Mouse (Mus musculus) lung, adult 2 months (tissue): Measurements from ENCODE around the gene Myrip. TPM values are rescaled to one million over a fixed set of nuclear protein-coding genes. Genes with fewer than 3 reads are reported as not detected.

ENCODE experiments used
- DNase-seq: peaks from one replicate; pipeline ENCODE4 v3.0.0; 2022
- H3K4me1 ChIP-seq: fragments of 200-500 bp; 2 replicates; pipeline ENCODE4 v1.6.1; 2011; ENCODE audit warnings: low read length; ENCODE audit not compliant: control insufficient read depth, insufficient read depth
- H3K4me3 ChIP-seq: fragments of 200-500 bp; replicated peaks from 2 replicates; pipeline ENCODE3; 2011; ENCODE audit warnings: low read depth, mild to moderate bottlenecking, control low read depth, low read length; ENCODE audit errors: extremely low read depth
- CTCF ChIP-seq: fragments of 200-500 bp; IDR thresholded peaks from 2 replicates; pipeline ENCODE4 v1.5.1; 2011; ENCODE audit warnings: mild to moderate bottlenecking, low read length, control low read depth; ENCODE audit not compliant: insufficient read depth
- POLR2A ChIP-seq: fragments of 200-500 bp; IDR thresholded peaks from 2 replicates; pipeline ENCODE4 v1.6.1; 2011; ENCODE audit warnings: low read depth, mild to moderate bottlenecking, control low read depth, low read length, borderline replicate concordance; ENCODE audit errors: extremely low read depth
- WGBS: fragments of 180-500 bp; shearing (Covaris S2); methylation state at CpG from one replicate; pipeline ENCODE4 v1.1.7; 2018; 5-methylcytosine and 5-hydroxymethylcytosine counted together
- polyA plus RNA-seq: library from polyadenylated mRNA; depleted of rRNA; stranded (reverse); fragments of >200 nt; gene quantifications from 2 replicates; pipeline ENCODE4 v1.2.3, GENCODE M21; 2012; rRNA removed

Myrip gene
- polyA plus RNA-seq, 1 experiment = 5.9 TPM

GRCm38 (mm10) chr9:120504423-120504822 is 203.1 kb downstream of the Myrip start:
- no peaks in the 10 kb centered on the region for H3K4me1 ChIP-seq
- DNase-seq = no peak
- 76% methylated on average over 2 of the region's 2 CpGs for WGBS
- no peak overlapping the region for H3K4me3 ChIP-seq
- no peak for TF ChIP-seq CTCF
- TF ChIP-seq POLR2A = no peak

GRCm38 (mm10) chr9:120511781-120512180 is 210.5 kb downstream of the Myrip start:
- Histone ChIP-seq H3K4me1 (no peaks in the 10 kb centered on the region), H3K4me3 (no peak overlapping the region)
- 73% methylated on average over 3 of the region's 3 CpGs for WGBS
- peak; percentile 47 for DNase-seq
- no peak for TF ChIP-seq POLR2A
- peak; percentile 31; the same call in 1 of the 2 replicates for TF ChIP-seq CTCF

- Histone ChIP-seq H3K4me1 (no peaks in the 10 kb centered on the region), H3K4me3 (no peak overlapping the region)
- DNase-seq = no peak
- TF ChIP-seq CTCF (no peak), POLR2A (no peak)
- WGBS = 37% methylated on average over 8 of the region's 8 CpGs
Observed at GRCm38 (mm10) chr9:120516720-120517119, 215.4 kb downstream of the Myrip start.

- Histone ChIP-seq H3K4me3 (no peak overlapping the region), H3K4me1 (no peaks in the 10 kb centered on the region)
- no peak for DNase-seq
- TF ChIP-seq CTCF (no peak), POLR2A (no peak)
- 76% methylated on average over 3 of the region's 3 CpGs for WGBS
Observed at GRCm38 (mm10) chr9:120518946-120519345, 217.6 kb downstream of the Myrip start.

- WGBS = 44% methylated on average over 19 of the region's 19 CpGs
- H3K4me3 ChIP-seq = no peak overlapping the region
- no peak for DNase-seq
- H3K4me1 ChIP-seq = no peaks in the 10 kb centered on the region
- TF ChIP-seq CTCF (no peak), POLR2A (no peak)
Observed at GRCm38 (mm10) chr9:120519469-120520125, 218.3 kb downstream of the Myrip start.

GRCm38 (mm10) chr9:120521161-120521560 is 219.8 kb downstream of the Myrip start:
- no peaks in the 10 kb centered on the region for H3K4me1 ChIP-seq
- WGBS = 71% methylated on average over 1 of the region's 1 CpGs
- TF ChIP-seq CTCF (no peak), POLR2A (no peak)
- no peak for DNase-seq
- no peak overlapping the region for H3K4me3 ChIP-seq

Other genes with a start within 250 kb of the Myrip start
- 8.4 and 10.9 TPM in 2 replicates for gene Cx3cr1, start 231.6 kb upstream of the Myrip start, polyA plus RNA-seq
- gene Ccr8, start 209.4 kb upstream of the Myrip start, polyA plus RNA-seq = 1.3 and 1.5 TPM in 2 replicates
- 34.2 and 41.9 TPM in 2 replicates for gene Slc25a38, start 191.1 kb upstream of the Myrip start, polyA plus RNA-seq
- 1,383 and 1,388 TPM in 2 replicates for gene Rpsa, start 173.8 kb upstream of the Myrip start, polyA plus RNA-seq
- gene Mobp, start 151.8 kb upstream of the Myrip start, polyA plus RNA-seq = not detected in 2 replicates
- gene Eif1b, start 190.7 kb downstream of the Myrip start, polyA plus RNA-seq = 31.4 and 45.8 TPM in 2 replicates
- gene Entpd3, start 238.3 kb downstream of the Myrip start, polyA plus RNA-seq = 3.7 and 5.7 TPM in 2 replicates